26 mouse cellular contexts compared by ENCODE assay signal in the genomic region with DNA sequence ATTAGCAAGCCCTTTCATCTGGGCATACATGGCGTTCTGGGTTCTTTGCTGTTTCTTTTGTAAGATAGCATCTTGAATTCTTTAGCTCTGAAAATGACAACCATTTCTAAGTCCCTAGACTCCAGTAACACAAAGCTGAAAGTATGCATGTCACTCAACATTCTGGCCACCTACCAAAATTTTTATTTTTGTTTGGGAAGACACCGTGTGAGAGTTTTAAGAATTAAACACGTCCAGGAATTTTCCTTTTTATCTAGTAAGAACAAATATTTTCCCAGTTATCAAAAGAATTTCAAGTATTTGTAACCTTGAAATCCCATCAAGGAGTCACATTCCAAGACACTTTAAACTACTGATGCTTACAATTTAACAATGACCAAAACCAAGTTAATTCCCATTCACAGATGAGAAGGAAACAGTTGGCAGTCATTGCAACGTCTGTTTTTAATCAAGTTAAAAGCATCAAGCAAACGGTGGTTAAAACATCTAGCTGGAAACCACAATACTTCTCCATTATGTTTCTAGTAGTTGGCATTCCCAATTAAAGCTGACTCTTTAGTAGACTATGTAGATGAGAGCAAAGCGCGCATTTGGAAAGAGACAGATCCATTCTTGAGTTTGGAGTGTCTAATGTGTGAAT. TPM values are rescaled to one million over a fixed set of nuclear protein-coding genes. Genes with fewer than 3 reads are reported as not detected.
DNase-seq lines count a peak whose midpoint lies in the region; ATAC-seq and TF ChIP-seq lines count a peak whose summit lies in the region.
"Had no signal": no experiment of that assay in that cellular context is flagged by ENCODE, and none has a peak within 500 bp of the region (broad histone marks: within the 10 kb centered on the region; RNA-seq: fewer than 3 reads in every experiment).

No protein-coding gene starts in this region.

- peak; percentile 15 for DNase-seq in embryonic facial prominence, embryonic 11.5 days (ENCODE audit: low spot score)
- no peak for DNase-seq in embryonic facial prominence, embryonic 10.5 days (ENCODE audit: low spot score)
- DNase-seq in lung, embryonic 14.5 days: peak; percentile 33
- no peak for DNase-seq in lung, postnatal 10 days
- peak; percentile 19 for DNase-seq in ZHBTc4 (ENCODE audit: low read depth, low spot score)
- DNase-seq in frontal cortex, postnatal 10 days (ENCODE audit: low spot score in 2 of 2): no peak
- DNase-seq: adrenal gland, postnatal 10 days; cerebellum, adult 11 months; cerebellum, adult 8-10 months; cerebellum, postnatal 14 days; embryo, embryonic 11 days; gastrocnemius, adult 2 months; gastrocnemius, postnatal 25 days; heart, postnatal 10 days; heart, postnatal 4 days had no signal

- no peaks in the 10 kb centered on the region for H3K79me2 ChIP-seq in myocyte (ENCODE audit: control insufficient read depth, insufficient read depth)

- no peaks in the 10 kb centered on the region for H3K9me3 ChIP-seq in embryonic facial prominence, embryonic 11.5 days (replicated peaks; ENCODE audit: control insufficient read depth, low read length)
- no peaks in the 10 kb centered on the region for H3K9me3 ChIP-seq in embryonic facial prominence, embryonic 10.5 days
- no peaks in the 10 kb centered on the region for H3K9me3 ChIP-seq in lung, embryonic 14.5 days (ENCODE audit: low read depth, low read length)
- H3K9me3 ChIP-seq: embryonic facial prominence, embryonic 13.5 days; forebrain, embryonic 10.5 days; forebrain, embryonic 15.5 days; heart, embryonic 13.5 days; hindbrain, embryonic 12.5 days had no signal

- H3K27ac ChIP-seq in embryonic facial prominence, embryonic 11.5 days (replicated peaks; ENCODE audit: low read depth, low read length): no peak overlapping the region
- H3K27ac ChIP-seq in embryonic facial prominence, embryonic 10.5 days (replicated peaks): no peak overlapping the region
- no peak overlapping the region for H3K27ac ChIP-seq in lung, embryonic 14.5 days (ENCODE audit: low read depth)
- H3K27ac ChIP-seq: embryonic facial prominence, embryonic 13.5 days; forebrain, embryonic 10.5 days; forebrain, embryonic 15.5 days; gastrocnemius, adult 2 months; heart, embryonic 13.5 days; hindbrain, embryonic 12.5 days; hindbrain, postnatal 0 days had no signal

- no peak overlapping the region for H3K9ac ChIP-seq in embryonic facial prominence, embryonic 11.5 days (replicated peaks; ENCODE audit: low read length)
- no peak overlapping the region for H3K9ac ChIP-seq in lung, embryonic 14.5 days
- H3K9ac ChIP-seq: embryonic facial prominence, embryonic 13.5 days; forebrain, embryonic 15.5 days; heart, embryonic 13.5 days; hindbrain, embryonic 12.5 days had no signal

- no peak for ATAC-seq in embryonic facial prominence, embryonic 11.5 days (replicated peaks; ENCODE audit: insufficient number of reproducible peaks, low FRiP score, low TSS enrichment, low read depth)
- no peak for ATAC-seq in lung, embryonic 14.5 days (ENCODE audit: insufficient read depth)
- ATAC-seq in frontal cortex, adult (ENCODE audit: low TSS enrichment): no peak
- ATAC-seq: forebrain, embryonic 15.5 days; hindbrain, postnatal 0 days had no signal

- no peak overlapping the region for H3K4me3 ChIP-seq in embryonic facial prominence, embryonic 11.5 days (ENCODE audit: low read depth, low read length)
- H3K4me3 ChIP-seq in embryonic facial prominence, embryonic 10.5 days: no peak overlapping the region
- no peak overlapping the region for H3K4me3 ChIP-seq in lung, embryonic 14.5 days (ENCODE audit: low read depth, low read length)
- no peak overlapping the region for H3K4me3 ChIP-seq in myocyte
- H3K4me3 ChIP-seq: embryonic facial prominence, embryonic 13.5 days; erythroblast, embryonic 14.5 days; forebrain, embryonic 10.5 days; forebrain, embryonic 15.5 days; gastrocnemius, adult 2 months; heart, embryonic 13.5 days; hindbrain, embryonic 12.5 days had no signal

- H3K36me3 ChIP-seq in embryonic facial prominence, embryonic 11.5 days (replicated peaks; ENCODE audit: control insufficient read depth, insufficient read depth, low read depth, low read length): no peaks in the 10 kb centered on the region
- no peaks in the 10 kb centered on the region for H3K36me3 ChIP-seq in embryonic facial prominence, embryonic 10.5 days (replicated peaks)
- no peaks in the 10 kb centered on the region for H3K36me3 ChIP-seq in lung, embryonic 14.5 days (ENCODE audit: insufficient read depth)
- H3K36me3 ChIP-seq in myocyte (ENCODE audit: control insufficient read depth, insufficient read depth): no peaks in the 10 kb centered on the region
- H3K36me3 ChIP-seq: embryonic facial prominence, embryonic 13.5 days; forebrain, embryonic 10.5 days; forebrain, embryonic 15.5 days; heart, embryonic 13.5 days; hindbrain, embryonic 12.5 days had no signal

- H3K27me3 ChIP-seq in embryonic facial prominence, embryonic 11.5 days (ENCODE audit: control insufficient read depth, insufficient read depth, low read length): no peaks in the 10 kb centered on the region
- no peaks in the 10 kb centered on the region for H3K27me3 ChIP-seq in embryonic facial prominence, embryonic 10.5 days (replicated peaks; ENCODE audit: low read depth, poor library complexity, severe bottlenecking)
- no peaks in the 10 kb centered on the region for H3K27me3 ChIP-seq in lung, embryonic 14.5 days (ENCODE audit: insufficient read depth, low read length)
- no peaks in the 10 kb centered on the region for H3K27me3 ChIP-seq in myocyte (ENCODE audit: control insufficient read depth, insufficient read depth, insufficient read length)
- H3K27me3 ChIP-seq: embryonic facial prominence, embryonic 13.5 days; forebrain, embryonic 15.5 days; heart, embryonic 13.5 days; hindbrain, embryonic 12.5 days had no signal

- no peak overlapping the region for H3ac ChIP-seq in myocyte (ENCODE audit: control insufficient read depth, insufficient read length)

- no peak for TF ChIP-seq CTCF in lung, embryonic 14.5 days (IDR thresholded peaks at IDR 0.05; ENCODE audit: low read depth)

- no peaks in the 10 kb centered on the region for H3K4me1 ChIP-seq in embryonic facial prominence, embryonic 11.5 days (ENCODE audit: control insufficient read depth, insufficient read depth, low read length)
- peaks cover 3% of the 10 kb centered on the region; the same call in 1 of the 2 replicates for H3K4me1 ChIP-seq in embryonic facial prominence, embryonic 10.5 days
- no peaks in the 10 kb centered on the region for H3K4me1 ChIP-seq in lung, embryonic 14.5 days (ENCODE audit: insufficient read depth)
- H3K4me1 ChIP-seq: forebrain, embryonic 10.5 days; forebrain, embryonic 15.5 days; hindbrain, embryonic 12.5 days had no signal

- H3K4me2 ChIP-seq in embryonic facial prominence, embryonic 11.5 days (ENCODE audit: low read depth, low read length): no peak overlapping the region
- H3K4me2 ChIP-seq in lung, embryonic 14.5 days: no peak overlapping the region
- H3K4me2 ChIP-seq in myocyte (ENCODE audit: low read depth): peak overlapping the region; percentile 49
- H3K4me2 ChIP-seq: embryonic facial prominence, embryonic 13.5 days; forebrain, embryonic 15.5 days; heart, embryonic 13.5 days; hindbrain, embryonic 12.5 days had no signal

- TF ChIP-seq POLR2A in myocyte (IDR thresholded peaks at IDR 0.05; ENCODE audit: insufficient read length, low read depth): no peak

- 48% methylated on average over 7 of the region's 7 CpGs for WGBS in embryonic facial prominence, embryonic 11.5 days
- WGBS in embryonic facial prominence, embryonic 10.5 days: 53% methylated on average over 7 of the region's 7 CpGs
- 42% methylated on average over 7 of the region's 7 CpGs for WGBS in lung, embryonic 14.5 days

TF ChIP-seq in myocyte, 11 proteins besides CTCF, POLR2A, EP300 and RAD21:
- no peak for TF ChIP-seq MAX (IDR thresholded peaks at IDR 0.05; ENCODE audit: low read depth)
- no peak for TF ChIP-seq MYOD1 (IDR thresholded peaks at IDR 0.05; ENCODE audit: control insufficient read depth in 1 of 3, insufficient read length in 2 of 3, low read depth in 2 of 3)
- no peak for TF ChIP-seq USF1 (IDR thresholded peaks at IDR 0.05; ENCODE audit: low read depth)
- no peak for TF ChIP-seq POLR2AphosphoS2 (IDR thresholded peaks at IDR 0.05; ENCODE audit: insufficient read length, low read depth)
- no peak for TF ChIP-seq MYOG (IDR thresholded peaks at IDR 0.05; ENCODE audit: control insufficient read depth in 1 of 3, insufficient read depth in 1 of 3, insufficient read length in 2 of 3, low read depth in 2 of 3)
- no peak for TF ChIP-seq SRF (IDR thresholded peaks at IDR 0.05; ENCODE audit: control insufficient read depth, insufficient read length, low read depth)
- no peak for TF ChIP-seq REST (IDR thresholded peaks at IDR 0.05; ENCODE audit: insufficient read depth, insufficient read length)
- TF ChIP-seq E2F4 (IDR thresholded peaks at IDR 0.05; ENCODE audit: insufficient read depth): no peak
- no peak for TF ChIP-seq TCF3 (IDR thresholded peaks at IDR 0.05; ENCODE audit: insufficient read length, low read depth)

RNA-seq across cellular contexts. Expression of gene Tbc1d23, which starts 4.7 kb away (rescaled TPM):
- 23.1 and 25.9 TPM in 2 replicates for polyA plus RNA-seq in embryonic facial prominence, embryonic 11.5 days (2014; fragmentation: Nextera tagmentation; extraction: Ambion mirVana)
- 20.1 and 20.7 TPM in 2 replicates for polyA plus RNA-seq in embryonic facial prominence, embryonic 10.5 days (2016; fragmentation: Nextera tagmentation; extraction: Ambion mirVana)
- 28.3 and 29.0 TPM in 2 replicates for polyA plus RNA-seq in lung, embryonic 14.5 days (2014; fragmentation: Nextera tagmentation; extraction: Ambion mirVana)
- 9.6 TPM for polyA plus RNA-seq in myocyte (2012; fragmentation: generic; extraction: Trizol)

RNA-seq across cellular contexts. Expression of gene Tmem30c, which starts 56.7 kb away (rescaled TPM):
- not detected in 2 replicates for polyA plus RNA-seq in embryonic facial prominence, embryonic 11.5 days (2014; fragmentation: Nextera tagmentation; extraction: Ambion mirVana)
- 0.06 TPM in 1 of 2 replicates, not detected in the other for polyA plus RNA-seq in embryonic facial prominence, embryonic 10.5 days (2016; fragmentation: Nextera tagmentation; extraction: Ambion mirVana)
- 0.07 TPM in 1 of 2 replicates, not detected in the other for polyA plus RNA-seq in lung, embryonic 14.5 days (2014; fragmentation: Nextera tagmentation; extraction: Ambion mirVana)
- polyA plus RNA-seq in myocyte (2012; fragmentation: generic; extraction: Trizol): not detected
- polyA plus RNA-seq: C2C12; erythroblast, embryonic 14.5 days; forebrain, embryonic 10.5 days; heart, embryonic 13.5 days; hindbrain, embryonic 12.5 days; intestine, embryonic 14.5 days had no signal

Comparison
In these comparisons a context has a peak if more than half of its experiments do, and no peak if none do; other contexts are left out.
1. DNase-seq: peak in embryonic facial prominence, embryonic 11.5 days (single experiment), lung, embryonic 14.5 days (single experiment) and ZHBTc4 (single experiment); none in embryonic facial prominence, embryonic 10.5 days (single experiment), lung, postnatal 10 days (single experiment) and frontal cortex, postnatal 10 days (0 of 2).